Mouse (Mus musculus) heart, adult 11 months (tissue): Measurements from ENCODE around the gene Slc30a2.
"Not testable (repeated sequence)": the region's sequence is repeated elsewhere in the genome, so short reads cannot be mapped to it uniquely, and the experiment has no call there.

Source experiments
- DNase-seq: peaks from one replicate; pipeline ENCODE4 v3.0.0; 2022

The Slc30a2 gene

GRCm38 (mm10) chr4:134343071-134344031 is at the start of gene Slc30a2:
Gene Slc30a2, plus strand, starts transcription at chr4:134343181.
- no peak for DNase-seq

- peak; percentile 99 for DNase-seq
Measured at GRCm38 (mm10) chr4:134293692-134294163, 49.3 kb upstream of the Slc30a2 start.

GRCm38 (mm10) chr4:134296096-134296495 is 46.9 kb upstream of the Slc30a2 start:
- not testable (repeated sequence) for DNase-seq

GRCm38 (mm10) chr4:134296523-134296922 is 46.5 kb upstream of the Slc30a2 start:
- DNase-seq: peak; percentile 66

- peak; percentile 48 for DNase-seq
Measured at GRCm38 (mm10) chr4:134297369-134297768, 45.6 kb upstream of the Slc30a2 start.

GRCm38 (mm10) chr4:134298626-134299497 is 44.1 kb upstream of the Slc30a2 start:
- DNase-seq: peak; percentile 45

GRCm38 (mm10) chr4:134299498-134299810 is 43.5 kb upstream of the Slc30a2 start:
- DNase-seq: peak; percentile 97

GRCm38 (mm10) chr4:134300316-134300715 is 42.7 kb upstream of the Slc30a2 start:
- DNase-seq: peak; percentile 99

- DNase-seq: no peak
Measured at GRCm38 (mm10) chr4:134302084-134302483, 40.9 kb upstream of the Slc30a2 start.

GRCm38 (mm10) chr4:134306963-134307362 is 36.0 kb upstream of the Slc30a2 start:
- DNase-seq: peak; percentile 71

- peak; percentile 99 for DNase-seq
Measured at GRCm38 (mm10) chr4:134307367-134308072, 35.5 kb upstream of the Slc30a2 start.

GRCm38 (mm10) chr4:134310106-134310505 is 32.9 kb upstream of the Slc30a2 start:
- DNase-seq: no peak

GRCm38 (mm10) chr4:134310656-134311055 is 32.3 kb upstream of the Slc30a2 start:
- DNase-seq: peak; percentile 79

- DNase-seq: no peak
Measured at GRCm38 (mm10) chr4:134311784-134312183, 31.2 kb upstream of the Slc30a2 start.

GRCm38 (mm10) chr4:134312341-134312740 is 30.6 kb upstream of the Slc30a2 start:
- no peak for DNase-seq

GRCm38 (mm10) chr4:134312901-134313300 is 30.1 kb upstream of the Slc30a2 start:
- DNase-seq: no peak

- DNase-seq: peak; percentile 91
Measured at GRCm38 (mm10) chr4:134314081-134314655, 28.8 kb upstream of the Slc30a2 start.

GRCm38 (mm10) chr4:134314876-134315275 is 28.1 kb upstream of the Slc30a2 start, which contains the start of gene Trim63:
Gene Trim63, plus strand, starts transcription at chr4:134315120.
- DNase-seq: peak; percentile 98

- peak; percentile 96 for DNase-seq
Measured at GRCm38 (mm10) chr4:134315470-134315869, 27.5 kb upstream of the Slc30a2 start.

GRCm38 (mm10) chr4:134316390-134316789 is 26.6 kb upstream of the Slc30a2 start:
- DNase-seq: peak; percentile 93

- peak; percentile 91 for DNase-seq
Measured at GRCm38 (mm10) chr4:134319074-134319473, 23.9 kb upstream of the Slc30a2 start.

- DNase-seq: peak; percentile 88
Measured at GRCm38 (mm10) chr4:134319674-134320073, 23.3 kb upstream of the Slc30a2 start.
